Comparison of ENCODE assay signal across 9 mouse cellular contexts in the genomic region with DNA sequence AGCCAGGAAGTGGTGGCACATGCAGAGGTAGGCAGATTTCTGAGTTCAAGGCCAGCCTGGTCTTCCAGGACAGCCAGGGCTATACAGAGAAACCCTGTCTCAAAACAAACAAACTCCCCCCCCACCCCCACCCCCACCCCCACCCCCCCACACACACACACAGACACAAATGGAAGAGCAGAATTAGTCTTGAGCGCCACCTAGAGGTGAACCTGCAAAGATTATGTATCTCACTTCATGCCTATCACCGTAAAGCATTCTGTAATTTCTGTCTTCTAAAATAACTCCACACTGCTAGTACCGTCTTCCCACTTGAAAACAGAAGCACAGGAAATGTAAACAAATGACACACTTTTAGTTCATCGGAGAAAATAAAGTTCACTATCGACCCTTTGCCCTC. TPM values are rescaled to one million over a fixed set of nuclear protein-coding genes. Genes with fewer than 3 reads are reported as not detected.
DNase-seq lines count a peak whose midpoint lies in the region; ATAC-seq and TF ChIP-seq lines count a peak whose summit lies in the region.
"Had no signal": no experiment of that assay in that cellular context is flagged by ENCODE, and none has a peak within 500 bp of the region (broad histone marks: within the 10 kb centered on the region; RNA-seq: fewer than 3 reads in every experiment).

No protein-coding gene starts in this region.

- in situ Hi-C loops in CH12.LX (cut with MboI; ENCODE audit: low pct_ligation_motif_present, low pct_unique_long_range_greater_than_20kb, low sequenced_read_pairs): no loop called here

- no peak for ATAC-seq in intestine, postnatal 0 days
- no peak for ATAC-seq in intestine, embryonic 15.5 days

- DNase-seq in 3T3-L1 (ENCODE audit: low read depth, low spot score): peak; percentile 79
- DNase-seq in CH12.LX (ENCODE audit: extremely low read depth): peak; percentile 71
- peak; percentile 66 to 78 for DNase-seq in cerebellum, postnatal 10 days
- DNase-seq in induced T-regulatory cell, adult 2 months (ENCODE audit: low read depth): peak; percentile 71
- peak; percentile 51 for DNase-seq in thymus, postnatal 14 days
- no peak for DNase-seq in urinary bladder, adult 18-20 months (ENCODE audit: low spot score in 2 of 2)

- TF ChIP-seq EP300 in CH12.LX (IDR thresholded peaks at IDR 0.05; ENCODE audit: low read length): no peak

- no peak for TF ChIP-seq POLR2A in CH12.LX (IDR thresholded peaks at IDR 0.05; ENCODE audit: low read depth, low read length)

- no peaks in the 10 kb centered on the region for H3K27me3 ChIP-seq in intestine, postnatal 0 days (replicated peaks; ENCODE audit: control insufficient read depth, insufficient read depth, low read length)
- no peaks in the 10 kb centered on the region for H3K27me3 ChIP-seq in intestine, embryonic 15.5 days (replicated peaks)
- H3K27me3 ChIP-seq in CH12.LX (replicated peaks): no peaks in the 10 kb centered on the region
- H3K27me3 ChIP-seq: megakaryocyte, embryonic 14.5 days had no signal

- 42% methylated on average over 5 of the region's 5 CpGs for WGBS in intestine, postnatal 0 days
- whole genome bisulfite sequencing in intestine, embryonic 15.5 days: 43% methylated on average over 5 of the region's 5 CpGs

- H3K9me3 ChIP-seq in intestine, postnatal 0 days (ENCODE audit: control insufficient read depth): no peaks in the 10 kb centered on the region
- H3K9me3 ChIP-seq in intestine, embryonic 15.5 days: no peaks in the 10 kb centered on the region
- H3K9me3 ChIP-seq in CH12.LX (replicated peaks; ENCODE audit: low read length): no peaks in the 10 kb centered on the region
- H3K9me3 ChIP-seq: megakaryocyte, embryonic 14.5 days had no signal

- TF ChIP-seq RAD21 in CH12.LX (IDR thresholded peaks at IDR 0.05; ENCODE audit: low read depth, low read length): peak; percentile 55

- no peak overlapping the region for H3K27ac ChIP-seq in intestine, postnatal 0 days (ENCODE audit: low read depth, low read length)
- H3K27ac ChIP-seq in intestine, embryonic 15.5 days: no peak overlapping the region
- H3K27ac ChIP-seq in CH12.LX (ENCODE audit: insufficient read depth, low read depth): no peak overlapping the region

- no peaks in the 10 kb centered on the region for H3K79me2 ChIP-seq in CH12.LX (replicated peaks; ENCODE audit: control insufficient read depth, extremely low read depth, insufficient read depth, poor library complexity, severe bottlenecking)

- H3K4me3 ChIP-seq in intestine, postnatal 0 days (ENCODE audit: low read depth, low read length): no peak overlapping the region
- H3K4me3 ChIP-seq in intestine, embryonic 15.5 days (replicated peaks): no peak overlapping the region
- no peak overlapping the region for H3K4me3 ChIP-seq in CH12.LX (replicated peaks in 1 of 3; ENCODE audit: low read depth in 2 of 3, low read length in 2 of 3, poor library complexity in 1 of 3)
- H3K4me3 ChIP-seq: megakaryocyte, embryonic 14.5 days had no signal

- dilution Hi-C loops in CH12.LX (cut with MboI; ENCODE audit: extremely low pct_ligation_motif_present, extremely low pct_unique_long_range_greater_than_20kb, low sequenced_read_pairs): no loop called here

- TF ChIP-seq CTCF in intestine, postnatal 0 days (IDR thresholded peaks at IDR 0.05; ENCODE audit: low read depth): peak; percentile 68
- TF ChIP-seq CTCF in CH12.LX (conservative IDR thresholded peaks at IDR 0.05 in 1 of 2, IDR thresholded peaks at IDR 0.05 in 1 of 2; ENCODE audit: low read depth in 2 of 2, low read length in 2 of 2): peak in 1 of 2 experiments; percentile 66; a peak in 3 of 4 replicates

- peaks cover 7% of the 10 kb centered on the region; the same call in 1 of the 2 replicates for H3K36me3 ChIP-seq in intestine, postnatal 0 days (ENCODE audit: control insufficient read depth, insufficient read depth)
- H3K36me3 ChIP-seq in intestine, embryonic 15.5 days: no peaks in the 10 kb centered on the region
- peaks cover 0 to 3% of the 10 kb centered on the region in 2 experiments for H3K36me3 ChIP-seq in CH12.LX (replicated peaks in 1 of 2; ENCODE audit: control insufficient read depth in 1 of 2, insufficient read depth in 1 of 2, low read length in 1 of 2)

- no peaks in the 10 kb centered on the region for H3K4me1 ChIP-seq in intestine, postnatal 0 days (replicated peaks; ENCODE audit: control insufficient read depth, insufficient read depth, low read length)
- no peaks in the 10 kb centered on the region for H3K4me1 ChIP-seq in intestine, embryonic 15.5 days (replicated peaks)
- H3K4me1 ChIP-seq in CH12.LX (ENCODE audit: control insufficient read depth in 1 of 2, insufficient read depth in 2 of 2): no peaks in the 10 kb centered on the region
- H3K4me1 ChIP-seq: megakaryocyte, embryonic 14.5 days had no signal

- no peak overlapping the region for H3K9ac ChIP-seq in intestine, postnatal 0 days (ENCODE audit: low read depth, low read length)
- H3K9ac ChIP-seq in intestine, embryonic 15.5 days: no peak overlapping the region
- no peak overlapping the region for H3K9ac ChIP-seq in CH12.LX (ENCODE audit: insufficient read depth, low read depth)

- no peak overlapping the region for H3K4me2 ChIP-seq in intestine, postnatal 0 days (replicated peaks; ENCODE audit: low read depth)
- no peak overlapping the region for H3K4me2 ChIP-seq in intestine, embryonic 15.5 days (replicated peaks)
- no peak overlapping the region for H3K4me2 ChIP-seq in CH12.LX (ENCODE audit: insufficient read depth, low read depth, poor library complexity, severe bottlenecking)

TF ChIP-seq in CH12.LX, 34 proteins besides CTCF, POLR2A, EP300 and RAD21:
- no peak for TF ChIP-seq POLR2AphosphoS2 (IDR thresholded peaks at IDR 0.05; ENCODE audit: low read depth, low read length)
- TF ChIP-seq BHLHE40 (IDR thresholded peaks at IDR 0.05; ENCODE audit: low read depth, low read length): no peak
- no peak for TF ChIP-seq IRF4 (IDR thresholded peaks at IDR 0.05; ENCODE audit: low read depth, low read length)
- peak; percentile 42 for TF ChIP-seq SMC3 (IDR thresholded peaks at IDR 0.05; ENCODE audit: low read depth, low read length)
- TF ChIP-seq MAFK (IDR thresholded peaks at IDR 0.05; ENCODE audit: insufficient replicate concordance, low read length): no peak
- TF ChIP-seq USF1 (IDR thresholded peaks at IDR 0.05; ENCODE audit: low read depth, low read length): no peak
TF ChIP-seq in CH12.LX: peak in this region for 1.

RNA-seq across cellular contexts. Expression of gene Wdr19, which starts 43.2 kb away (rescaled TPM):
- polyA plus RNA-seq in intestine, postnatal 0 days (2015; fragmentation: Nextera tagmentation; extraction: Ambion mirVana): 1.7 TPM in 2 replicates
- polyA plus RNA-seq in intestine, embryonic 15.5 days (2015; fragmentation: Nextera tagmentation; extraction: Ambion mirVana): 4.8 and 4.9 TPM in 2 replicates
- total RNA-seq in CH12.LX (2012; rRNA removed) (1.0 and 1.4 TPM in 2 replicates), CH12.LX (2014; rRNA removed) (1.7 and 1.9 TPM in 2 replicates)
- polyA plus RNA-seq in CH12.LX (2012; ENCODE audit: insufficient read length, low read depth): 1.2 and 1.5 TPM in 2 replicates

Comparison
In these comparisons a context has a peak if more than half of its experiments do, and no peak if none do; other contexts are left out.
1. DNase-seq: peak in 3T3-L1 (single experiment), CH12.LX (single experiment), cerebellum, postnatal 10 days (2 of 2), induced T-regulatory cell, adult 2 months (single experiment) and thymus, postnatal 14 days (single experiment); none in urinary bladder, adult 18-20 months (0 of 2).